Mouse (Mus musculus): ENCODE data around the gene Pgd.

Pgd gene

GRCm38 (mm10) chr4:149125341-149126114 lies 41.0 kb downstream of the Pgd start:
- TF ChIP-seq GATA4 (IDR thresholded peaks at IDR 0.05; ENCODE audit: insufficient replicate concordance, low read length) = no peak

GRCm38 (mm10) chr4:149123432-149123831 lies 43.1 kb downstream of the Pgd start:
- TF ChIP-seq GATA4 (IDR thresholded peaks at IDR 0.05; ENCODE audit: insufficient replicate concordance, low read length) = no peak

- peak; percentile 79; the same call in 1 of the 2 replicates for TF ChIP-seq GATA4 (IDR thresholded peaks at IDR 0.05; ENCODE audit: insufficient replicate concordance, low read length)
These were observed 62.6 kb downstream of the Pgd start, which contains the start of gene Dffa for GRCm38 (mm10) chr4:149103875-149104561. Dffa (plus strand) TSS chr4:149104146.

GRCm38 (mm10) chr4:149101456-149101855 lies 65.1 kb downstream of the Pgd start:
- TF ChIP-seq GATA4 (IDR thresholded peaks at IDR 0.05; ENCODE audit: insufficient replicate concordance, low read length) = no peak
